Mouse (Mus musculus) adrenal gland, adult 8-10 months (tissue): ENCODE measurements around the gene Col15a1. TPM values are rescaled to one million over a fixed set of nuclear protein-coding genes. Genes with fewer than 3 reads are reported as not detected.

Source experiments
- DNase-seq: peaks from one replicate; pipeline ENCODE4 v3.0.0; 2022
- total RNA-seq, 4 experiments: library from RNA; stranded (reverse); gene quantifications; 2 replicates each; pipeline ENCODE4 v1.2.4; 2022

The Col15a1 gene
- total RNA-seq, 4 experiments from 2014 or later: 8.0 to 93.5 (median 30.0) TPM

DNA sequence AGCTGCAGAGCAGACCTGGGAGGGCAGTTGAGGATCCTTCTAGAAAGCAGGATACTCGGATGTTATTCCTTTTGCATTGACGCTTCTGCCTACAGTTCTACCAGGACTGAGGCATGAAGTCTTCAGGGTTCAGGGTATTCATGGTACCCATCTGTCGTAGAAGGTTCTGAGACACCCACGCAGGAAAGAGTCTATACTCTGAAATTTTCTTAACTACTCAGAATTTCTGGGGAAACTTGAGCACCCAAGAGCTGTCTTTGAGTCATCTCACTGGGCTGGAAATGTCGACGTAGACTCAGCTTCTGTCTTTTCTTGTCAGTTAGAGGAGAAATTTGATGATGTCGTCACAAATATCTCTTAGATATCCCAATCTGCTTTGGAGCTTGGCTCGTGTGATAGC is 65.8 kb downstream of the Col15a1 start:
- DNase-seq: no peak

DNA sequence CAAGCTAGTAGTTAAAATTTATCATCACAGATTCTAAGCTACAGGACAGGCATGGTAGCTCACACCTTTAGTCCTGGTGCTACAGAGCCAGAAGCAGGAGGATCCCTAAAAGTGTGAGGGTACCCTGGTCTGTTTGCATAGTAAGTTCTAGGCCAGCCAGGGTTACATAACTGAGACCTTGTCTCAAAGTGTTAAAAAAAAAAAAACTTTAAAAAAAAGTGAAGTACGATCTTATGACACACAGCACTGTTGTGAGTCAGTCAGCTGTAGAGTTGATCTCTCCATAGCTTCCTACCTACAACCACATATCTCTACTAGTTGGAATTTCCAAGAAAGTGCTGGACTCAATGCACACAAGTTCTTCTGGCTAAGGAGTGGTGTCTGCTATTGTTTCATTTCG is 67.0 kb downstream of the Col15a1 start:
- DNase-seq: no peak

DNA sequence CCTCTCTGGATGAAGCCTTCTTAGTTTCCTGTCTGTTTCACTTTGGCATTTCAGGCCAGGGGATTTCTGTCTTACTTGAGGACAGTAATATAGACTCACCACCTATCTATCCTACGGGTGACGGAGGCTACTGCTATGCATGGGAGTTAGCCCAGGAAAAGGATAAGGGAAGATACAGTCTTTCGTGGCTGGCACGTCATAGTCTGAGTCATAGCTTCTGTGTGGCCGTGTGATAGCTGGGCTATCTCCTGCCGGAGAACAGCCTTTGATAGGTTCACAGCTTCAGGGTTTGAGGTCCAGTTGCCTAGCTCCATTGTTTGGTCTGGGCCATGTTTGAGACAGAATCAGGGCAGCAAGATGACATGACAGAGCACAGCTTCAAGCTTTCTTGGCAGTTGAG is 70.4 kb downstream of the Col15a1 start:
- no peak for DNase-seq

DNA sequence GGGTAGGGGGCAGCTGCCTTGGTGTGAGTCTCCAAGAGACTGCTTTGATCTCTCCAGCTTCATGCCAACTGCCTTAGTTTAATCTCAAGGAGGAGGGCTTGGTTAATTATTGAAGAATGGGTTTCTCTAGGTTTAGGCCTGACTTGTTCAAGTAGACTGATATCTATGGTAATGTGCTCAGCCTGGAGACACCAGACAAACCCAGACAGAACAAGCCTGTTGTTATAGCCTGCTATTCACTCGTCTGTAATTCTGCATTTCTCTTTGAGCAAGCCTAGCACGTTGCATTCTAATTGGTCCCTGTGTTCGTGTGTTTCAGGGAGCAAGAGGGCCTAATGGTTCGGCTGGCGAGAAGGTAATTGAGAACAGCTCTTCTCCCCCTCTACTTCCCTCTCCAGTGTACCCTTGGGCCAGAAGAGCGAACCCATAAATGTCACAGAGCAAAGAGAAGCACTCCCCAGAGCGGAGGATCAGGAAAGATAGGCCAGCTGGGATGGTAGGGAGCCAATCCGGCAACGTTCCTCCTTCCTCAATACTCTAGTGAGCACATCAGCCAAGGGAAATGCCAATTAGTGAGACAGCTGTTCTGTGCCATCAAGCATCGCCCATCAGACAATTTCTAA is 71.2 kb downstream of the Col15a1 start:
- DNase-seq: no peak

DNA sequence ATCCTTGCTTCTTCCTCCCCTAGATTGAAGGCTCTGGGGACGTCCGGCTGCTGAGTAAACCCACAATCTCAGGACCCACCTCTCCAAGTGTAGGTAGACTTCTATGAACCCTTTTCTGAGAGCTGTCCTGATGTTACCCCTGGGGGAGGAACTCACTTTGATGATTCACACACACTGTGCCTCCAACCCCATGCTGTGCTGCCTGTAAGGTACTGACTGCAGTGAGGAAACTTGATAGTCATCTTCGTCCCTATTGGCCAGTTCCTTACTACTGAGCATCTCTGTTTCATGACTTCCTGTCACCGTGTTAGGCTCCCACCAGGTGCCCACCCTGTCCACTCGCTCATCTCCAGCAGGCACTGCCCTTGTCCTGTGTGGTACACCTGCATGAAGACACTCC is 72.2 kb downstream of the Col15a1 start:
- no peak for DNase-seq

DNA sequence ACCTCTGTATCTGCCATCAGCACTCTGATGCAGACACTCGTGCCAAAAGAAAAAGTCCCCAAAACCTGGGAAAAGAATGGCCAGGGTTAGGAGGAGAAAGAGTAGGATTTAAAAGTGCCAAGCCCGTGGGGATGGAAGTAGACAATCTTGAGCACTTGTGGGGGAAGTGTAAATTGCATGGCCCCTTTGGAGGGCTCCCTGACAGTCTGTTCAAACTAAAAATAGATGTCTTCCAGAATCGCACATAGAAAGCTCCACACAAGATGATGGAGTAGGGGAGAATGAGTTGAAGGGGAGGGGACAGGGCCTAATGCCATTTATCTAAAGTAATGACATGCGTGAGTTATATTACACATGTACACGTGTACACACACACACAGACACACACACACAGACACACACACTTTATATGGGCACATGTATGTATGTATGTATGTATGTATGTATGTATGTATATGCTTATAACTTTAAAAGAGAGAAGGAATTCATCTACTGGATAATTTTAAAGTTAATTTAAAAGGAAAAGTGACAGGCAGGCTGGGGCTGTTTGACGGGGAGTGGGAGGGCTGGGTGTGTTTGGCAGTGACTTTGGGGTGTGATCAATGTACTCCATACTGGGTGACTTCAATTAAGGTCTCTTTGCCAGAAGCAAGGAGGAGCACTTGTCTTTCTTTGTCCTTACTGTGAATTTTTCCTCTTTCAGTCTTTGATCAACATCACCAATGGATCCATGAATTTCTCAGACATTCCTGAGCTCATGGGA is 74.1 kb downstream of the Col15a1 start:
- no peak for DNase-seq

DNA sequence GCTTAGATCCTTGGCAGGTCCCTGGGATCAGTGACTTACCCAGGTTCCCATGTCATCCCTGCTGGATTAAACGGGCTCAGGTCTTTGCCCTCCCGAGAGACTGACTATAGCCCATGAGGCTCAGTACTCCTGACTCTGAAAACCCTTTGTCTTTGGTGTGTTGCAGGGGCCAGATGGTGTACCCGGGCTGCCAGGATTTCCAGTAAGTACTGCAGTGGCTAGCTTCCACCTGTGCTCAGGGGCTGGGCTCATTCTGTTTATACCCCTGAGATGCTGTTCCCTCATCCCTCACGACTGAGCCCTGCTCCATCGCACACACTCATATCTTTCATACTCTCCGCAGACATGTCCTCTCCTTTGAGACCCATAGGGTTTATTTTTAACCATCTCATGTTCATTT is 76.3 kb downstream of the Col15a1 start:
- no peak for DNase-seq

DNA sequence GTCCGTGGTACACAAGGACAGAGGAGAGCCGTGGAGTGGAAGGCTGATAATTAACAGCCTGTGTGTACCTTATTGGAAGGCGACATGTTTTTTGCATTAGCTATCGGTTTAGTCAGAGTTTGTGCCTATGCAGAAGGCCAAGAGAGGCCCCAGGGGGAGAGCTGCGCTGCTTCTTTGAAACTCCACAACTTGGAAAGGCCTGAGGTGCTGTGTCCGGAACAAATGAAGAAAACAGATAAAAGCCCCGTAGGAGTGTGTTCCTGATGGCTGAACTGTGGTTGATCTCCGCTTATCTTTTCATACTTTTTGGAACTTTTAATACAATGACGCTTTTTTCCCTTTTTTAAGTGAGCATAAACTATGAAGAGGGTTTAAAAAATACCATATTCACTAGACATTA is 76.9 kb downstream of the Col15a1 start:
- no peak for DNase-seq

DNA sequence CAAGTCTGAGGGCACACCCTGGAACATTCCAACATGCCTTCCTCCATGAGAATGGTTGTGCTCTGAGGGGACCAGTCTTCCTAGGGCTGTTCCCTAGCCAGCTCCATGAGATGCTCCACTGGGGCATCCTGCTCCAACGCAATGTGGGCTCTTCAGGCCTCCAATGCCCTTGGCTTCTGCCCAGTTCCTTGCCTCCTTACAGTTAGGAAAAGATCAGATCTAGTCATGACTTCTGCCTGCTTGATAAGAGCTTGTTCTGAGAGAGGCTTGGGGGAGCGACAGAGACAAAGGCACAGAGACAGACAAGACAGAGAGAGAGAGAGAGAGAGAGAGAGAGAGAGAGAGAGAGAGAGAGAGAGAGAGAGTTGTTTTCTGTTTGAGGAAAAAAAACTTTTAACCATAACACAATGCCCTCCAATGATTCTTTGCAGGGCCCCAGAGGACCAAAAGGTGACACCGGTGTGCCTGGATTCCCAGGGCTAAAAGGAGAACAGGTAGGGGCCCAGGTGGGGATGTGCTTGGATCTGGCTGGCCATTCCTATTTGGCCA is 78.7 kb downstream of the Col15a1 start:
- DNase-seq: no peak

DNA sequence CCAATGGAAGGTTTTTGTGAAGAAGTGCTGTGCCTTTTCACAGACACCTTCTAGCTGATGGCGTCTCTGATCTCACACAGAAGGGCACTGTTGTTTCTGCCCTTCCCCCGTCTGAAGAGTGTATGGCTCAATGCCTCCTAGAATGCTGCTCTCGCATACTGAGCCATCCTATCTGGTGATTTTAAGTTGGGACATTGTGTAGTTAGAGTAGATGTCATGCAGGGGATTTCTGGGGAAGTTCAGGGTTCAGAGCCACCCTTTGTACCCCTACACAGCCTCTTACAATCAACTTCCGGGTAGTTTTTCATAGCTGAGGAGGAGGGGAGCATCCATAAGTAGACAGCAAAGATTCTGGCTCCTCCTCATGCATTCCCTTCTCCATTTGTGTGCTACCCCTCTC is 79.5 kb downstream of the Col15a1 start:
- DNase-seq: no peak

DNA sequence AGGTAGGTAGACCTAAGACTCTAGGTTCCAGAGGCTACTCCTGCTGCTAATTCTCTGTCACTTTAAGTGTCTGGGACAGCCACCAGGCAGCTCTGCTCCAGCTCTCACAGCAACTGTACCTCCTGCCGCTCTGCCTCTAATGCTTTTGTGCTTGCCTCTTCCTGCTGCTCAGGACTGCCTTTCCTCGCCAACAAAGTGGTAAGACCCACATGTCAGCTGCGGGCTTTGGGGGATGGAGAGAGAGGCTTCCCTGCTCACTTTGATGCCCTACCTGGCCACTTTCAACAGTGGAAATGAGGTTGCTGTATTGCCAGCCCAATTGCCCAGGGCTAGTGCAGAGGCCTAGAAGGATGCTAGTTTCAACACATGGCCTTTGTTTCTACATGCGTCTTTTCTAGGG is 80.3 kb downstream of the Col15a1 start:
- no peak for DNase-seq

DNA sequence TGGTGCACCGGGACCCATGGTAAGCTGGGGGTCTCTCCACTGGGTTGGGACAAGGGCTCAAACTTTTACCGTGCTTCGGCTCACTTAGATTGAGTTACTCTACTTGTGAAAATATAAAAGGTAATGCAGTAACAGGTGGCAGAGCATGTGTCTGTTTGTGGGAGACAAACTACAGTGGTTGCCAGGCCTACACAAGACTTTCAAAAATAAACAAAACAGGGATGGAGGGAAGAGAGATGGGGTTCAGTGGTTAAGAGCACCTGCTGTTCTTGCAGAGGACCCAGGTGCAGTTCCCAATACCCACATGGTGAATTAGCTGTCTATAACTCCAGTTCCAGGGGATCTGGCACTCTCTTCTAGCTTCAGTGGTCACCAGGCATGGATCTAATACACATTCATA is 81.6 kb downstream of the Col15a1 start:
- DNase-seq: no peak

DNA sequence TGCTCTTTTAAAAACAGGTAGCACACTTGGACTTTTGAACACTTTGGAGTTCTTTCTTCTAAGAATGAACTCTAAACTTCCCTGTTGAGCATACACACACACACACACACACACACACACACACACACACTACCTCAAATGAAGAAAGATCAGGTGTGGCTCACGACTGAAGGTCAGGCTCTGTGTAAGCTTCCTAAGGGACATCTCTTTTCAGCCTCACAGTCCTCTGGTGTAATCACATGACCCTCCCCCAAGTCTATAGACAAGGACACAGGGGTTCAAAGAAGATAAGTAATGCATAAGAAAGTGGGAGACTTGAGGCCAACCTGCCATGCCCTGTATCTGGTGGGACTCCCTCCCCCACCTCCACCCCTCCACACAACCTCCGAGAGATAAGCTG is 82.5 kb downstream of the Col15a1 start:
- no peak for DNase-seq

DNA sequence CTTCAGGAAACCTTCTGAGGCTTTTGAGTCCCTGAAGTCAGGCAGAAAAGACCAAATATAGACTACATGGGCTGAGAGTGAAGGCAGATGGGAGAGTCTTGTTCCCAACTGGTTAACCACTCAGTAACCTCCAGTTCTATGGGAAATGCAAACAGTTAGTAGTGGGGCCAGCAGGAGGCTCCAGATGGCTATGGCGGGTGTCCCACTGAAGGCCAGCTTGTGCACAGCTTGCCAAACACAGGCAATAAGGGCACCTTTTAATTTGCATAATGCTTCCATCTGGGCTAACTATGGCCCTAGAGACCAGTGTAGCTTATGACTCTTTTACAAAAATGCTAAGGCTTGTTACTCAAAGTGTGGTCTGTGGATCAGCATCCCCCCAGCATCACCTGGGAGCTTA is 83.1 kb downstream of the Col15a1 start:
- DNase-seq: no peak

DNA sequence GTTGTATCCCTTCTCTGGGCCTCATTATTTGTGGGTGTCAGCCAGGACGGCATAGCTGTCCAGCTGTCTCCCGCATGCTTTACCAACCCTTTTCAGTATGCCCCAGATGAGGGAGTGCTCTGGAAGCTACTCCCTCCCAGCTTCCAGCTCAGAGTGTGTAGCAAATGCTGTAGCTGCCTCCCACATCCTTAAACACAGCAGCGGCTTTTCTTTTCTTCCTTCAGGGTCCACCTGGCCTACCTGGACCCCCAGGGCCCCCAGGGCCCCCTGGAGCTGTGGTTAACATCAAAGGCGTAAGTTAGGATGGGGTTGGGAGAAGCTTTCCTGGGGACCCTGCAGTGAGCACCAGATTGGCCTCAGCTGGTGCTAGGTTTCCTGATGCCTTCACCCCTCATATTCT is 85.0 kb downstream of the Col15a1 start:
- no peak for DNase-seq

DNA sequence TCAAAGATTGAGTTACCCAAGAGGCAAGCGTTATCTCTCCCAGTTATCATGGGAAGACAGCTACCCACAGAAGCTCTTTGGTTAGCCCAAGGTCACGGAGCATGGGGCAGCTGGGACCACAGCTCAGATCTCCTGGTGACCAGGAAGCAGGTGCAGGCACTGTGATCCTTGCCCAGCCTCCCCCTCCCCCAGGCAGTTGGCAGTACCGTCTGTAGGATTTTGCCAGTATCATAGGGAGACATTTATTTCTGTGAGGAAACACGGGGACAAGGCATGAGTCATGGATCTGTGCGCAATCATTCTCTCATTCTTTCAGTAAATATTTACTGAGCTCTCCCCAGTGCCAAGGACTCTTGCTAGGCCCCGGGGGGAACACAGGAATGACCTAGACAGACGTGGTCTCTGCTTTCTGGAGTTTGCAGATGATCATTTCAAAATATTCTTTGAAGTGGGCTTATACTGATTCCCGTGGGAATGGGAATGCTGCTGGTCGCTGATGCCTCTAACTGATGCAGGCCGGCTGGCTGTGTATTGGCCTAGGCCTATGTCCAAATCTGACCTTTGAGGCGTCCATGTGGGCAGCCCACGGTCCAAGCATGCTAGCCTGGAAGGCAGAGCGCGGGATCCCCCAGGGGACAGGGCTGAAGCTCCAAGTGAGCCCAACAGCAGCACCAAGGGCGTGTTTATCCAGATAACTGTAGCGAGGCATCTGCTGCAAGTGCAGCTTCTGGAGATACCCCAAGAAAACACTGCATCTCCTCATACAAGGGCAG is 86.0 kb downstream of the Col15a1 start:
- DNase-seq: peak; percentile 86

DNA sequence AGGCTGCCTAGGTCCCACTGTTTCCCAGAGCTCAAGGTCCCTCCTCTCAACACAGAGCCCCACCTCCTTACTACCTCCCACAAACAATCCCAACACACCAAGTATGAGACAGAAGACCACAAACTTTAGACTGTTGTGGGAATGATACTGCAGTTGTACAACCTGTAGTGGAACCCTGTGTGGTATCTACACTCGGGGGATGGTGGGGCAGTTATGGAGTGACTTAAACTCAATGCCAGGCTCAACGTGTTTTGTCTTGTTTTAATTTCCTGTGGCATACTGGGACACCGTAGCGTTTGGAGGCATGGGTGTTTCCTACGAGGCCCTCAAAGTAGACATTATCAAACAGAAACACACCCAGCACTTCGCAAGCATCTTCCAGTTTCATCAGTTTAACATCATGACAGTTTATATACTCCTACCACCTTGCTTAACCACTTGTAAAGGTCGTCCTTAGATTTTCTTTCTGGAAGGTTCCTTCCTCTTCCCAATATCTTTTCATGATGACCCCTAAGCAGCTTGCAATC is 86.6 kb downstream of the Col15a1 start:
- DNase-seq: no peak

DNA sequence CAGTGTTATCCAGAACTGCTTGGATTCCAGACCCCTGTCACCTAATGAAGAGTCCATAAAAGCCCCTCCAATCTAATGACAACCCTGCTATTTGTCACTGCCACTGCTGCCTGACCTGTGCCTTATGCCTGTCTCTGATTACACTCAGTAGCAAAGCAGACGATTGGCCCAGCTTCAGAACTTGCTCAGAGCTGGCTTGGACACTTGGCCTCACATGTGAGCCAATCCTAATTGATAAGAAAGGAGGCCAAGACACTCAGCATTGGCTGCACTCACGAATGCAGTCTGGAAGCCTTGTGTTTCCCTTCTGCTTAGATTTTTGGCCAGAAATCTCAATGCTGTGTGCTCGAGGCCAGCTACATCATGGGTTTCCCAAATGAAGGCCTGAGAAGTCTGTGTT is 87.6 kb downstream of the Col15a1 start:
- peak; percentile 39 for DNase-seq

DNA sequence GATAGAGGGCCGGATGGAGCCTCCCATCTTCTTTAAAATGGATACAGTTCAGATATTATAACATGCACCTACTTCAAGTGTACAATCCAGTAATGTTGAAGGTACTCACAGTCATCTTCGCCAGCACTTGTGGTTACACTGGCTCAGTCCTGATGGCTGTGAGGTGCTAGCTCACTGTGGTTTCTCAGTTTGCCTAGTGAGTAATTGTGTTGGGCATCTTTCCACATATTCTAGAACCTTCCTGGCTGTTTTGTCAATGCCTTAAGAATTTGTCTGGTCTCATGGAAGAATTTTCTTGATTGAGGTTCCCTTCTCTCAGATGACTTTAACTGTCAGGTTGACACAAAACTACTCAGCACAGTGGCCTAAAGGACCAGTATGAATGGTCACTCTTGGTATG is 92.7 kb downstream of the Col15a1 start:
- no peak for DNase-seq

DNA sequence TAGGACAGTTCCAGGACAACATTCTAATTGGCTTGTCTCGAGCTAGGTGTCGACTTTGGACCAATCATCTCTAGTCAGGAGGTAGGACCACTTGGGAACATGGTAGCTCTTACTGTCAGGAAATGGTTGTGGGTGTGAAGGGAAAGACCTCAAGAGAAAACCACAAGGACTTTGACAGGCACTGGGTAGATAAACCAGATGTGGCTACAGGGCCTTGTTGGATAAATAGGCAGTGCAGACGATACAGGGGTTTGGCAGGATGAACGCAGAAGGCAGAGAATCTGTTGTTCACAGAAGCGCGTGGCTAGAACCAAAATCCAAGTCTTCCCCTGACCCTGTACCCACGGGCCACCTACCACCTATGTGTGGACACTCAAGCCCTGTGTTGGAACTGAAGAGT is 94.6 kb downstream of the Col15a1 start:
- no peak for DNase-seq

DNA sequence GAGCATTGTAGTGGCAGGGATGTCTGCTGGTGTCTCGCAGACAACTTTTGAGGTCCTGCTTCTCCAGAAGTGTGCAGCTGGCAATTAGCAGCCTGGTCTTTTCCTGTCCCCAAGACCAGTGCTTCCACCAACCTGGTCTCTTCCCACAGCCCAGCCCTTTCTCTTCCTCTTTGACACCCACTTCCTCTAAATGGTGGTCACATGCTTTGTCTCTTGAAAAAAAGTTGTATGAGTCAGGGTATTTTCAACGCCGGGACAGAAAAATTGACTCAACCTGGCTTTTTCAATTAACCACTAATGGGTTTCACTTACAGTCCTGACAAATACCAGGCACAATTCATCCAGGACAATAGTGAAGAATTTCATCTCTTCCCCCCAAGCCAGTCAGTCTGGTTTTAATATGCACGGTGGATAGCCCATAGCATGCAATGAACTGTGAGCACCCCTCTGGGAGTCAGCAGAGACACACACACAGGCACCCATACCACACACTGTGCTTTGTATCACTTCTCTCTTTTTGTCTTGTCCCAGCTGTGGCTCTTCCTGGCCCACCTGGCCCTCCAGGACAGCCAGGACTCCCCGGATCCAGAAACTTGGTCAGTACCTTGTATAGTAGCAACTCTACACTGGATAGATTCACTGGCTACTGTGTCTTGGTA is 95.5 kb downstream of the Col15a1 start:
- no peak for DNase-seq

DNA sequence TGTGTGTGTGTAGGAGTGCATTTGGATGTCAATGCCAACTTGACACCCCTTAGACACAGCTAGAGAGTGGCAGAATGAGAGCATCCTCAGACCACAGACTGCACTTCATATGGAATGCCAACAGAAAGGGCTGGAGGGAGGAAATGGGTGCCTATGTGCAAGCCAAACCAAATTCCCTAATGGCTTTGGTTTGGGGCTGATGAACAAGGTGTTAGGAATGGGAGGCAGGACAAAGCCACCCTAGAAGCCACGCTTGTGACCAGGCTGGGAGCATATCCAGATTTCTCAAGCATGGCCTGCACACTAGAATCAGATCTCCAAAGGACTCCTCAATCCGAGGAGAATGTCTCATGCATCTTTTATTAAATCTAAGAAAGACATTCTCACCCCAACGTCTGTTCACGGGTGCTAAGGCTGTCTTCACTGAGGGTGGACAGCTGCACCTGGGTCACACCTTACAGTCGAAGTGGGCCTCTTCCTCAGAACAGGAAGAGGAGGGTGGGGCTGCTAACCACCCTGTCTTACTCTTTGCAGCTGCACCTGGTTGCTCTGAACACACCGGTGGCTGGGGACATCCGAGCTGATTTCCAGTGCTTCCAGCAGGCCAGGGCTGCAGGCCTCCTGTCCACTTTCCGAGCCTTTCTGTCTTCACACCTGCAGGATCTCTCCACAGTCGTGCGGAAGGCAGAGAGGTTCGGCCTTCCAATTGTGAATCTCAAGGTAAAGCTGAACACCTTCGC is 102.1 kb downstream of the Col15a1 start:
- DNase-seq: no peak
